Mouse (Mus musculus): ENCODE measurements at regions not wholly inside any gene's neighbourhood (a gene's known extent, or its start where the extent isn't known, plus 50 kb on each side); places are given as distances from the start of the nearest gene placed in this dataset.

GRCm38 (mm10) chr1:177308213-177308872 lies 50.3 kb upstream of the Akt3 start:
- TF ChIP-seq CTCF (IDR thresholded peaks at IDR 0.05; ENCODE audit: insufficient read depth, low read length), result no peak
- TF ChIP-seq POLR2A (IDR thresholded peaks at IDR 0.05; ENCODE audit: borderline replicate concordance, extremely low read depth, low read depth, low read length), result no peak

Data from lung, adult 2 months (tissue).